Mouse (Mus musculus) ES-Bruce4 (cell line): ENCODE measurements around the gene Wnt5b. TPM values are rescaled to one million over a fixed set of nuclear protein-coding genes. Genes with fewer than 3 reads are reported as not detected.

Source experiments
- H3K27ac ChIP-seq: 2 replicates; pipeline ENCODE4 v1.5.1; 2012; ENCODE audit warnings: low read length, inconsistent platforms; ENCODE audit not compliant: insufficient read depth
- H3K27me3 ChIP-seq: 2 replicates; pipeline ENCODE4 v1.6.1; 2012; ENCODE audit warnings: mild to moderate bottlenecking, low read length, inconsistent platforms; ENCODE audit not compliant: control insufficient read depth, poor library complexity, insufficient read depth, severe bottlenecking
- H3K36me3 ChIP-seq: 2 replicates; pipeline ENCODE4 v1.6.1; 2012; ENCODE audit warnings: inconsistent platforms, mild to moderate bottlenecking, low read length, moderate library complexity; ENCODE audit not compliant: control insufficient read depth, poor library complexity, insufficient read depth, severe bottlenecking
- H3K4me1 ChIP-seq: one replicate; pipeline ENCODE4 v1.8.1; 2011; ENCODE audit warnings: low read length; ENCODE audit not compliant: control insufficient read depth, insufficient read depth
- H3K4me3 ChIP-seq: 2 replicates; pipeline ENCODE4 v1.5.1; 2011; ENCODE audit warnings: low read depth, mild to moderate bottlenecking, low read length
- H3K9ac ChIP-seq: 2 replicates; pipeline ENCODE4 v1.6.1; 2012; ENCODE audit warnings: low read depth, mild to moderate bottlenecking, inconsistent platforms; ENCODE audit not compliant: poor library complexity, severe bottlenecking
- H3K9me3 ChIP-seq: replicated peaks from 2 replicates; pipeline ENCODE4 v1.6.1; 2012; ENCODE audit warnings: mild to moderate bottlenecking, low read length, inconsistent platforms; ENCODE audit not compliant: control insufficient read depth, poor library complexity, insufficient read depth, severe bottlenecking
- CTCF ChIP-seq: IDR thresholded peaks from one replicate; pipeline ENCODE4 v1.8.1; 2011; ENCODE audit warnings: low read depth, low read length
- EP300 ChIP-seq: IDR thresholded peaks from 2 replicates; pipeline ENCODE4 v1.6.1; 2011; ENCODE audit warnings: low read depth, low read length; ENCODE audit not compliant: insufficient read depth
- POLR2A ChIP-seq: IDR thresholded peaks from one replicate; pipeline ENCODE4 v1.8.1; 2011; ENCODE audit warnings: low read length; ENCODE audit not compliant: insufficient read depth
- polyA plus RNA-seq: library from polyadenylated mRNA; stranded (reverse); fragments of >200 nt; gene quantifications from 2 replicates; pipeline ENCODE4 v1.2.4, GENCODE M21; 2011; ENCODE audit warnings: low read depth; ENCODE audit not compliant: missing spikeins, insufficient read depth, insufficient read length

Gene Wnt5b
- polyA plus RNA-seq, 1 experiment, result 2.5 TPM

DNA sequence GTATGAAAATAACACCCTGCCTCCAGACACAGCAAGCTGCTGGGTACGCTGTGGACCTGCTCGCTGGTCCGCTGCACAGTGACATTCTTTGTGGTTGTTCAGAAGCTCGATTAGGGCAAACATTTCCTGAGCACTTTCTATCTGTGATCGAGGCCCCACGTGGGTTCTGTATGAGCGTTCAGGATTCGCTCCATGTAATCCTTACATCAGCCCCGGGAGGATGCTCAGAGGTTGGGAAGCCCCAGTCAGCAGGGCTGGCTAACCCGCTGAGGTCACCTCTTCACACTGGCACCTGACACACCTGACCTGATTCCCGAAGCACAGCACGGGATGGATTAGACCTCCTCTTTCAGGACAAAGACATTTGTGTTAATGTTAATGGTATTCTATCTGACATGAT is 8.3 kb downstream of the Wnt5b start:
- Histone ChIP-seq H3K4me3 (no peak overlapping the region), H3K4me1 (no peaks in the 10 kb centered on the region), H3K27me3 (no peaks in the 10 kb centered on the region), H3K9me3 (no peaks in the 10 kb centered on the region), H3K27ac (no peak overlapping the region), H3K9ac (no peak overlapping the region), H3K36me3 (no peaks in the 10 kb centered on the region)
- no peak for TF ChIP-seq POLR2A
- TF ChIP-seq CTCF, result no peak
- TF ChIP-seq EP300, result no peak

DNA sequence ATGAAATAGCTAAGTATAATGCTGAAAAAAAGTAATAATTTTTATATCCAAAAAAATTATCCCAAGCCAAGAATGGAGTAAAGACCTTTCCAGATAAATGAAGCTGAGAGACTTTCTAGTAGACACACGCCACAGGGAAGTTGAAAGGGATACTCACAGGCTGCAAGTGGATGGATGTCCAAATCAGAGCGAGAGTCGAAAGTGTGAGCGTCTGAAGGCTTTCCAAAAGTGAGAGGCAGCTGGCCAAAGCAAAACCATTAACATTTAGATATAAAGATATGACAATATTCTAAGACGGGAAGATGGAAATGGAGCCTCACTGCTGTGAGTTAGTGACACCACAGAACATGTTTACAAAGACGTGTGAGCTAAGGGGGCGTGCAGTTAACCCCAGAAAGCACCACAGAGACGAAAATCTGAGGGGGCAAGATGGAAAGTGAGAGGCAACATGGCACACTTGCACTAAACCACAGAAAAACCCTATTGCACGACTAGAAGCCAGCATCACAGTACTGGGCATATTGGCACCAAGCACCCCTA is 10.9 kb downstream of the Wnt5b start:
- Histone ChIP-seq H3K27ac (no peak overlapping the region), H3K27me3 (no peaks in the 10 kb centered on the region), H3K9ac (no peak overlapping the region), H3K9me3 (no peaks in the 10 kb centered on the region), H3K4me3 (no peak overlapping the region), H3K36me3 (no peaks in the 10 kb centered on the region), H3K4me1 (no peaks in the 10 kb centered on the region)
- TF ChIP-seq POLR2A (no peak), EP300 (no peak), CTCF (no peak)

DNA sequence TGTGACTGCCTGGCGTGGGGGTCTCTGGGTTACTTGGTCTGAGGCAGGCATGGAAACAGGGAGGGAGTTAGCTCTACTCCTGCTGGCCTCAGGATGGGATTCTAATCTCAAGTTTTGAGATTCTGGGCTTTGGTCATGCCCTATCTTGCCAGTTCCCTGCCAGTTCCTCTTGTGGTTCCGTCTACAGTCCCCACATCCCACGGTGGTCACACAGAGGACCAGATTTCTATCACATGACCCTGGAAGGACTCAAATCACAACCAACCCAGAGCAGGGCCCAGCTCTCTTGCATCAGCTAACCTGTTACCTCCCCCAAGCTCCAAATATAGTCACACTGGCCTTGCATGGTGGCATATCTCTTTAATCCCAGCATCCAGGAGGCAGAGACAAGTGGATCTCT is 14.5 kb downstream of the Wnt5b start:
- no peaks in the 10 kb centered on the region for H3K4me1 ChIP-seq
- H3K9ac ChIP-seq, result no peak overlapping the region
- no peak for TF ChIP-seq POLR2A
- H3K36me3 ChIP-seq, result no peaks in the 10 kb centered on the region
- no peaks in the 10 kb centered on the region for H3K9me3 ChIP-seq
- H3K27ac ChIP-seq, result no peak overlapping the region
- H3K4me3 ChIP-seq, result no peak overlapping the region
- no peaks in the 10 kb centered on the region for H3K27me3 ChIP-seq

DNA sequence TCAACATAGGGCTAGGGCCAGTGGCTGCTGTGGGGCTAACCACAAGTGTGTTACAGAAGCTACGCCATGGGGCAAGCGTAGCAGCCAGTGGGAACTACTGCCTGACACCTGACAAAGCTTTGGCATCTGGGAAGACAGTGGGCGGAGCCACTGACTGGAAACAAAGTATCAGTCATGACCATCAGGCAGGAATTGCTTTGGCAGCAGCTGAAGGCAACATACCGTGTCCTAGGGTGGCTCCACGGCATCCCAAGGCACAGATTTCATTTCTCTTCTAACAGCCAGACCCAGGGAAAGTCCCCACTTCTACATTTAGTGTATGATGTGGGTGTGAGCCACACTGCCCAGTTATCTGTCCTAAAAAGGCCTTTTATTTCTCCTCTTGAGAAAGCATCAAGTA is 17.6 kb downstream of the Wnt5b start:
- H3K9me3 ChIP-seq, result no peaks in the 10 kb centered on the region
- no peak overlapping the region for H3K4me3 ChIP-seq
- no peak overlapping the region for H3K9ac ChIP-seq
- TF ChIP-seq POLR2A, result no peak
- TF ChIP-seq CTCF, result no peak
- no peak for TF ChIP-seq EP300
- H3K4me1 ChIP-seq, result no peaks in the 10 kb centered on the region
- no peaks in the 10 kb centered on the region for H3K36me3 ChIP-seq
- H3K27ac ChIP-seq, result no peak overlapping the region
- H3K27me3 ChIP-seq, result no peaks in the 10 kb centered on the region

DNA sequence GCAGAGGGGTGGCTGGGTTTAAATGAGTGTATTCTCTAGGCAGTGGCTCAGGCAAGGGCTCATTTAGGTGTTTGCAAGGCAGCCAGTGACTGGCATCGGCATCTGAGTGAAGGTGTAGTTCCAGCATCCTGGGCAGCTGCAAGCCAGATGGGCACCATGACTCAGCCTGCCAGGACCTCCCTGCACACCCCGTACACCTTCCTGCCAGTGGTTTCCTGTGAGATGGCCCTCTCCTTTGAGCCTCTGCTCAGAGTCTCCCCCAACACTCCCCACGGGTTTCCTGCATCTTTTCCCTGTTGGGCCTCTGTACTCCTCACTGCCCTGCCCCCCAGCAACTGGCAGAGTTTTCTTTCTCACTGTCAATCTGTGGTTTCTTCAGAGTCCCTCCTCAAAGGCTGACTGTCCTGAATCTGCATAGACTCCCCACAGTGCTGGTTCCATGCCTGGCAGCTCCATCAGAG is 22.2 kb downstream of the Wnt5b start:
- H3K9ac ChIP-seq, result no peak overlapping the region
- H3K36me3 ChIP-seq, result no peaks in the 10 kb centered on the region
- no peaks in the 10 kb centered on the region for H3K27me3 ChIP-seq
- TF ChIP-seq CTCF, result no peak
- no peak for TF ChIP-seq POLR2A
- TF ChIP-seq EP300, result no peak
- no peak overlapping the region for H3K27ac ChIP-seq
- no peaks in the 10 kb centered on the region for H3K4me1 ChIP-seq
- no peak overlapping the region for H3K4me3 ChIP-seq
- no peaks in the 10 kb centered on the region for H3K9me3 ChIP-seq

DNA sequence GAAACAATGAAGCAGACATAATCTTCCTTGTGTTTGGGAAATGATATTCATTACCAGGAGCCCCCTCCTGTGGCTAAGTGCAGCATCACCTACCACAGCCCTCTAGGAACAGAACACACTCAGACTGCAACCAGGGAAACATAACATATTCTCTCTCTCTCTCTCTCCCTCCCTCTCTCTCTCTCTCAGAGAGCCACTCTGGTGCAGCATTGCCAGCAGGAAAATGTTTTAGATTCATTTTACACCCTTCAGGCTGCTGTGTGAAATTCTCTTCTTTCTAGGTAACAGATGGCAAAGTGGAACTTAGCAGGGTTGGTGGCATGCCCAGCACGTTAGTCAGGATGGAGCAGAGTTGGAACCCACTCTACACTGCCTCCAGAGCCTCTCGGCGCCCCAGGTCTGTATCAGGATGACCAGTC is 22.7 kb downstream of the Wnt5b start:
- no peak overlapping the region for H3K27ac ChIP-seq
- no peak overlapping the region for H3K9ac ChIP-seq
- TF ChIP-seq CTCF (no peak), POLR2A (no peak), EP300 (no peak)
- H3K27me3 ChIP-seq, result no peaks in the 10 kb centered on the region
- H3K4me1 ChIP-seq, result no peaks in the 10 kb centered on the region
- H3K9me3 ChIP-seq, result no peaks in the 10 kb centered on the region
- H3K36me3 ChIP-seq, result no peaks in the 10 kb centered on the region
- H3K4me3 ChIP-seq, result no peak overlapping the region

DNA sequence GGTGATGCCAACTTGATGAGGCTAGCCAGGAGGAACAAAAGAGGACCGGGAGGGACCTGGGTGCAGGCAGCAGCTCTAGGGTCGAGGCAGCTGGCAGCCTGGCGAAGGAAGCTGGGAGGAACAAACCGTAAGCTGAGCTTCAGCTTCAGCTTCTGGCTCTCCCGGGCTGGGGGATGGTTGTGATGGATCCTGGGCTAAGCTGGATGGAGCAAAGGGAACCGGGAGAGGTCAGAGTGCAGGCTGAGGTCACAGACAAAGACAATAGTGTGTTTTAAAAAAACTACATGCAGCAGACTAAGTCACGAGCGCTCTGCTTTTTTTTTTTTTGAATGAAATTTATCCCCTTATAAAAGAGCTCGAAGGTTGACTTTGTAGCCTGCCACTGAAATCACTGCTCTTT is 23.4 kb downstream of the Wnt5b start:
- H3K9ac ChIP-seq, result no peak overlapping the region
- H3K4me3 ChIP-seq, result no peak overlapping the region
- H3K4me1 ChIP-seq, result no peaks in the 10 kb centered on the region
- no peaks in the 10 kb centered on the region for H3K36me3 ChIP-seq
- H3K27me3 ChIP-seq, result no peaks in the 10 kb centered on the region
- H3K27ac ChIP-seq, result no peak overlapping the region
- H3K9me3 ChIP-seq, result no peaks in the 10 kb centered on the region
- TF ChIP-seq CTCF (no peak), EP300 (no peak), POLR2A (no peak)
